Mouse (Mus musculus) kidney, adult 2 months (tissue): ENCODE data around the gene Gipc1.

ENCODE experiments used
- CTCF ChIP-seq: fragments of 200-500 bp; conservative IDR thresholded peaks from 2 replicates; pipeline ENCODE4 v1.5.1; 2011; ENCODE audit warnings: low read depth, mild to moderate bottlenecking, control low read depth, low read length, moderate library complexity, mixed read lengths; ENCODE audit not compliant: insufficient read depth, insufficient read length
- POLR2A ChIP-seq: fragments of 200-500 bp; IDR thresholded peaks from one replicate; pipeline ENCODE4 v1.6.1; 2011; ENCODE audit warnings: low read depth, low read length, control low read depth

- TF ChIP-seq CTCF (no peak), POLR2A (no peak)
Measured at GRCm38 (mm10) chr8:83664096-83664495, 11.6 kb downstream of the Gipc1 start.
